Mouse (Mus musculus) kidney, postnatal 14 days (tissue): ENCODE data around the gene Nr2f2.

ENCODE experiments used
- DNase-seq: peaks from one replicate; pipeline ENCODE4 v3.0.0; 2022; ENCODE audit warnings: mixed read lengths

Gene Nr2f2

DNA sequence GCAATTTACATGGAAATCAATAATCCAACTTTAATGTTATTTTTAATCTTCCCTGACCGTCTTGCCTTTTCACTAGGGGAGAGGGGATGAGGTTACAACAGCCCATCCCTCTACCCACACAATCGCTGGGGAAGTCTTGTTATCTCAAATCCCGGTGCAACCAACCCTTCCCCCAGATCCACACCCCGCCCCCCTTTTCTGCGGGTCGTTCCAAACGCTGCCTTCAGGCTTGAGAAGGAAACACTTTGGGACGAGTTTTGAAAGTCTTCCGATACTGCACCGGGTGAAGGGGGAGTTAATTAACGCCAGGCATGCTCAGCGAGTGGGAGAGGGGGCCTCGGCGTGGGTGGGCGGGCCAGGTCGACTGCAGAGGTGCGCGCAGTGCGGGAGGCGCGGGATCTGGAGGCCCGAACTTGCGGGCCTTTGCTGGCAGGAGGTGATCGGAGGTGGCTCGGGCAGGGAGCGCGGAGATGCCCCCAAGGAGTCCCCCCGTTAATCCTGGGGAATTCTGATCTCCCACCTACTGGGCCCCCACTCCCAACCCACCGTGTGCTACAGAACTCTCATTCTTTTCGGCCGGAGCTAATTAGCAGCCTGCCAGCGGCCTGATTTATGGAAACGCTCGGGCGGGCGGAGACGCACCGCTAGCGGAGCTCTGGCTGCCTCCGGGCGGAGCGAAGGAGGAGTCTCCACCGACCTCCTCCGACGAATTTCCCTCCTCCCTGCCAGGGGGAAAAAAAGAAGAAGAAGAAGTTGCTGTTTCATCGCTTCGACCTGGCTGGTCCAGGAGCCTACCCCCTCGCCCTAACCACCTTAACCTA is 35.1 kb downstream of the Nr2f2 start:
- DNase-seq: peak; percentile 89

- DNase-seq: no peak
Measured at GRCm38 (mm10) chr7:70330761-70331242, 35.7 kb downstream of the Nr2f2 start.

DNA sequence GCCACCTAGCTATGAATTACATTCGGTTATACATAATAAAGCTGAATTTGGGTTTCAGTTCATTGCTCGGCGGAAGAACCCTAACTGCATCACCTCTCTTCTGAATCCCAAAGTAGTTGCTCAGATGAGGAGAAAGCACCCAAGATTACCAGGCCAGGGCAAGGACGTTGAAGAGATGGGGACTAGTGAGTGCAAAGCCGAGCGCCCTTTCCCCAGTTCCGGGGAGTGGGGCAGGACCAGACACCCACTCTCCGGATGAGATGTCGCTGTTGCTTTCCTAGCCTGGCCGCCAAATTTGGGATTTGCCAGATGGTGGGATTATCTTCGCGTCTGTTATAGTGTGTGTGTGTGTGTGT is 36.4 kb downstream of the Nr2f2 start:
- no peak for DNase-seq

- DNase-seq: no peak
Measured at GRCm38 (mm10) chr7:70329521-70330206, 36.9 kb downstream of the Nr2f2 start.

DNA sequence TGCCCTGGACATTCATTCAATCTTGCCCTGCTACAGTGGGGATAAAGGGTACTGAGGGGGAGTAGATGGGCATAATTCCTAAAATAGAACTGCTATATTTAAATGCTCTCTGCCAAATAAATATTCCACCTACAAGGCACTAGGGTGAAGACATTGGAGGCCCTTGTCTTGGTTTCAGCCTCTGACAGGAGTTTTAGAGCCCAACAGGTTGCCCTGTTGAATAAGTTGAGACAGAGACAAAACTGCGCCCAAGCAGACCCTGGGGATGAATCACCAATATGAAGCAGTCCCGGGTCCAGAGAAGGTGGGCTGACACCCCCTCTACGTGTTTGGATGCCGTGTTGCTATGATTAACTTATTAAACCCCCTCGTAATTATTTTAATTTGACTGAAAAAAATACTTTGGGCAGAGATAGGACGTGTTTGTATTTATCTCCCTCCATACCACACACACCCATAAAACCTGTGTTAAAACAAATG is 37.5 kb downstream of the Nr2f2 start:
- no peak for DNase-seq

DNA sequence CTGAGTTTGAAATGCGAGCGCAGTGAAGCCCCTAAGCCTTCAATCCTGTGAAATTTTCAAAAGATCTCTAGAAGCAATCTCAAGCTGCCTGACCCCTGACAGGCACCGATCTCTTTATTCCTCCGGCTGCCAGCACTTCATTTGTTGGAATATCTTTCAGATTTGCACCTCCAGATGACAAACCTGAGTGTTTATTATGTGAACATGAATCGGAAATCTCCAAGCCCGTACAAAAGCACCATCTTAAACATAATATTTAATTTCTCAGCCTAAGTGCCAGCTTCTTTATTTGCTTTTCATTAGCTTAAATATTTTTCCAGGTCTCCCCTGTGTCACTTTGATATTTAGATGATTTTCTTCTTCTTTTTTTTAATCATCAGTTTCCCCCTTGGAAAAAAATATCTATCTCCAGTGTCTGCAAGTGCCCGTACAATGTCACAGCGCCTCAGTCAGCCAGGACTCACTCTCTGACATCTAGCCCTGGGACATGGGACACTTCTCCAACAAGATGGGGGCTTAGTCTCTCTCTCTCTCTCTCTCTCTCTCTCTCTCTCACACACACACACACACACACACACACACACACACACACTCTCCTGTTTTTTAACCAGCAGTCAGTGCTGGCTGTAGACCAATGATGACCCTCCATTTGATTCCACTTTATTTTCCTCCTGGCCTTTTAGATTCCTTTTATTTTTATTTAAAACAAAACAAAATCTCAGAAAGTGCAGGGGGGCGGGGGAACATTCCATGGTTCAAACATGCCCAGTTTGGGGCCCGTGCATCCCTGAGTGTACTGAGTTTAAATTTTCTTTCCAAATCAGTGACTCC is 38.1 kb downstream of the Nr2f2 start:
- no peak for DNase-seq

GRCm38 (mm10) chr7:70327191-70327590 is 39.3 kb downstream of the Nr2f2 start:
- DNase-seq: no peak

DNA sequence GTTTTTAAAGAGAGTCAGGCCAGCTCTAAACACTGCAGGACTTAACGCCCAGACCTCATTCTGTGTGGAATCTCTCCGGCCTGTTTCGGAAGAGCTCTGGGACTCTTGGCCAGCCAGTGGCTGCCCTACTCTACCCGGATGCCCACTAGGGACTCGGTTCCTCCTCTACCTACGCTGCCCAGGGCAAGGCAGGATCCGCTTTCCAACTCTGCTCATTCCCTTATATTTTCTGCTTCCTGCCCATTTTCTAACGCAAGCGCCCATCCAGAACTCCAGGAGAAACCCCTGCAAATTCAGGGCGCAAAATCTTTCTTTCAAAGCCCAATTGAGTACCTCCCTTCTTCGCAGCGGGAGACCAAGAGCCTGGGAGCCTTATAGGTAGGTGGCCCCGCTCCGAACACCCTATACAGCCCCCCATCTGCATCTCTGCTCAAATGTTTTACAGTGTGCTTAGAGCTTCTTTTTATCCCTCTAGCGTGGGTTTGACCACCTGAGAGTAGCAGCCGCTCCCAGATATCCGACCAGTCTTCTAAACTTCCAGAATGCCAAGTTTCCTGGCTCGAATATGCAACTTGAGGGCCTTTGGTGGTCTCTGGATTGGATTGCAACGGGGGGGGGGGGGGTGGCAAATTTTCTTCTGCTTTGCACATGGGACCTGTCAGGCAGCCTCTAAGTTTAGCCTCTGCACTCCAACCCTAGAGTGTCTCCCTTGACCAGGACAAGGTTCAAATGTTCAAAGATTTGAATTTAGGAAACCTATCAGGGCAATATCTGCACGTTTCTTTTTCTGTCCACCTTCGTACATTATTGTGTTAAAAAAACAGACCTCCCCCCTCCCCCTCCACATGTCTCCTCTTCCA is 40.1 kb downstream of the Nr2f2 start:
- no peak for DNase-seq

DNA sequence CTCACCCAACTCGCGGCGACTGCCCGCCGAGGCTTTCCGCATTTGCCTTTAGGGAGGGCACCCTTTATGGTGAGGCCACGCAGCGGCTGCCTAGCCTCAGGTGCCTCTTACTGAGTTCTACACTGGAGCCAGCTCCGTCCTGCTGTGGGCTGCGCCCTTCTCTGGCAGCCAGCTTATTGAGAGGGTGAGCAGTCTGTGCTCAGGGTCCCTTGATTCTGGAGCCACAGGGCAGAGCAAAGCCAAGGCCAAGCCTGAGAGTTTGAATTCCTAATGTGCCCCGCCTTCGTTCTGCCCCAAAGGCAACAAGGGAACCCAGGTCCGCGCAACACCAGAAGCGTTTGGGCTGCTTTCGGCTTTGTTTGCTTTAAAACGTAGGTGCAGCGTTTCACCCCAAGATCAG is 41.2 kb downstream of the Nr2f2 start:
- DNase-seq: no peak

GRCm38 (mm10) chr7:70324541-70324940 is 42.0 kb downstream of the Nr2f2 start:
- no peak for DNase-seq

- no peak for DNase-seq
Measured at GRCm38 (mm10) chr7:70324041-70324440, 42.5 kb downstream of the Nr2f2 start.

DNA sequence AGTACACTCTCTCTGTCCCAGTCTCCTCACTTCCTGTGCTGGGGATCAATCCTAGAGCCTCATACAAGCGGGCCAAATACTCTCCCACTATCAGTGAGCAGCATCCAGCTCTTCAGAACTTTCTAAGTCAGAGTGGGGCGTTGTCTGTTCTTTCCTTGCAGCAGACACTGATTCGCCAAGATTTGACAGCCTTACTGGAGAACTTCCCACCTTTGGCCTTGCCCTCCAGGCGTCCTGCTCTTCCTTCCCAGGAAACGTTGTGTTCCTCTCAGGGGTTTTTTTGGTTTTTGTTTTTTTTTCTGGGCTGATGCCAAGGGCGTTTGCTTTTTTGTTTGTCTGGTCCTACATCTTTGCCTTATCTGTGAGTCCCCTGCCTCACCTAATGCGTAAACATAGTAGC is 60.8 kb downstream of the Nr2f2 start:
- DNase-seq: no peak

- no peak for DNase-seq
Measured at GRCm38 (mm10) chr7:70304426-70304825, 62.1 kb downstream of the Nr2f2 start.
